Mouse (Mus musculus): Measurements from ENCODE around the gene Acvr1. TPM values are rescaled to one million over a fixed set of nuclear protein-coding genes. Genes with fewer than 3 reads are reported as not detected.

Gene Acvr1
- polyA plus RNA-seq, 1 experiment from 2014 or later = 9.2 TPM

- Histone ChIP-seq H3K4me2 (no peak overlapping the region), H3K9me3 (no peaks in the 10 kb centered on the region), H3K4me3 (no peak overlapping the region), H3K9ac (no peak overlapping the region), H3K4me1 (0 out of 2 replicates have a peak, but pooled peaks cover 3% of the 10 kb centered on the region), H3K27ac (replicated peaks) (peak overlapping the region; percentile 20; the same call in 1 of the 2 replicates), H3K27me3 (replicated peaks) (no peaks in the 10 kb centered on the region), H3K36me3 (peaks cover 53% of the 10 kb centered on the region)
- no peak for ATAC-seq (ENCODE audit: extremely low read depth, insufficient number of reproducible peaks, low FRiP score, low TSS enrichment)
- 88% methylated on average over 13 of the region's 13 CpGs for WGBS
These were observed 131.4 kb downstream of the Acvr1 start for GRCm38 (mm10) chr2:58435507-58435906.

- Histone ChIP-seq H3K27me3 (replicated peaks) (no peaks in the 10 kb centered on the region), H3K27ac (replicated peaks) (no peak overlapping the region), H3K4me2 (no peak overlapping the region), H3K4me1 (0 out of 2 replicates have a peak, but pooled peaks cover 3% of the 10 kb centered on the region), H3K36me3 (peaks cover 46% of the 10 kb centered on the region), H3K9ac (no peak overlapping the region), H3K4me3 (no peak overlapping the region), H3K9me3 (no peaks in the 10 kb centered on the region)
- ATAC-seq (ENCODE audit: extremely low read depth, insufficient number of reproducible peaks, low FRiP score, low TSS enrichment) = no peak
- 70% methylated on average over 2 of the region's 2 CpGs for WGBS
These were observed 132.5 kb downstream of the Acvr1 start for GRCm38 (mm10) chr2:58434438-58434837.

GRCm38 (mm10) chr2:58433317-58433716 lies 133.6 kb downstream of the Acvr1 start:
- H3K4me2 ChIP-seq = no peak overlapping the region
- H3K9me3 ChIP-seq = no peaks in the 10 kb centered on the region
- WGBS = 86% methylated on average over 2 of the region's 2 CpGs
- peaks cover 37% of the 10 kb centered on the region for H3K36me3 ChIP-seq
- H3K9ac ChIP-seq = no peak overlapping the region
- no peak for ATAC-seq (ENCODE audit: extremely low read depth, insufficient number of reproducible peaks, low FRiP score, low TSS enrichment)
- H3K27me3 ChIP-seq (replicated peaks) = no peaks in the 10 kb centered on the region
- no peak overlapping the region for H3K4me3 ChIP-seq
- H3K27ac ChIP-seq (replicated peaks) = no peak overlapping the region
- H3K4me1 ChIP-seq = 0 out of 2 replicates have a peak, but pooled peaks cover 3% of the 10 kb centered on the region

GRCm38 (mm10) chr2:58432211-58432610 lies 134.7 kb downstream of the Acvr1 start:
- ATAC-seq (ENCODE audit: extremely low read depth, insufficient number of reproducible peaks, low FRiP score, low TSS enrichment) = no peak
- no peaks in the 10 kb centered on the region for H3K27me3 ChIP-seq (replicated peaks)
- no peak overlapping the region for H3K4me2 ChIP-seq
- H3K36me3 ChIP-seq = peaks cover 40% of the 10 kb centered on the region
- H3K4me3 ChIP-seq = no peak overlapping the region
- H3K9me3 ChIP-seq = no peaks in the 10 kb centered on the region
- no peak overlapping the region for H3K9ac ChIP-seq
- no peak overlapping the region for H3K27ac ChIP-seq (replicated peaks)
- H3K4me1 ChIP-seq = 0 out of 2 replicates have a peak, but pooled peaks cover 3% of the 10 kb centered on the region
- WGBS = 89% methylated on average over 7 of the region's 7 CpGs

- no peak for ATAC-seq (ENCODE audit: extremely low read depth, insufficient number of reproducible peaks, low FRiP score, low TSS enrichment)
- WGBS = 86% methylated on average over 13 of the region's 13 CpGs
These were observed 141.4 kb downstream of the Acvr1 start for GRCm38 (mm10) chr2:58425436-58426004.

GRCm38 (mm10) chr2:58423319-58423718 lies 143.6 kb downstream of the Acvr1 start:
- no peak overlapping the region for H3K4me3 ChIP-seq
- H3K9me3 ChIP-seq = no peaks in the 10 kb centered on the region
- no peak overlapping the region for H3K4me2 ChIP-seq
- no peaks in the 10 kb centered on the region for H3K27me3 ChIP-seq (replicated peaks)
- no peak overlapping the region for H3K9ac ChIP-seq
- H3K36me3 ChIP-seq = peaks cover 27% of the 10 kb centered on the region
- WGBS = 56% methylated on average over 5 of the region's 5 CpGs
- ATAC-seq (ENCODE audit: extremely low read depth, insufficient number of reproducible peaks, low FRiP score, low TSS enrichment) = no peak
- no peaks in the 10 kb centered on the region for H3K4me1 ChIP-seq
- no peak overlapping the region for H3K27ac ChIP-seq (replicated peaks)

More at GRCm38 (mm10) chr2:58425436-58426004, 141.4 kb downstream of the Acvr1 start:
- H3K9me3 ChIP-seq = no peaks in the 10 kb centered on the region
- H3K4me1 ChIP-seq = no peaks in the 10 kb centered on the region
- no peak overlapping the region for H3K27ac ChIP-seq (replicated peaks)
- H3K4me3 ChIP-seq = no peak overlapping the region
- no peak overlapping the region for H3K4me2 ChIP-seq
- no peak overlapping the region for H3K9ac ChIP-seq
- peaks cover 17% of the 10 kb centered on the region for H3K36me3 ChIP-seq
- no peaks in the 10 kb centered on the region for H3K27me3 ChIP-seq (replicated peaks)

- H3K4me3 ChIP-seq = no peak overlapping the region
- ATAC-seq (ENCODE audit: extremely low read depth, insufficient number of reproducible peaks, low FRiP score, low TSS enrichment) = no peak
- H3K9ac ChIP-seq = no peak overlapping the region
- WGBS = 75% methylated on average over 8 of the region's 8 CpGs
- no peak overlapping the region for H3K27ac ChIP-seq (replicated peaks)
- H3K36me3 ChIP-seq = 0 out of 2 replicates have a peak, but pooled peaks cover 15% of the 10 kb centered on the region
- no peak overlapping the region for H3K4me2 ChIP-seq
- H3K27me3 ChIP-seq (replicated peaks) = no peaks in the 10 kb centered on the region
- no peaks in the 10 kb centered on the region for H3K9me3 ChIP-seq
- H3K4me1 ChIP-seq = no peaks in the 10 kb centered on the region
These were observed 147.4 kb downstream of the Acvr1 start for GRCm38 (mm10) chr2:58419571-58419970.

GRCm38 (mm10) chr2:58418109-58418508 lies 148.8 kb downstream of the Acvr1 start:
- 75% methylated on average over 1 of the region's 1 CpGs for WGBS
- Histone ChIP-seq H3K4me2 (no peak overlapping the region), H3K27ac (replicated peaks) (no peak overlapping the region), H3K4me3 (no peak overlapping the region), H3K36me3 (0 out of 2 replicates have a peak, but pooled peaks cover 15% of the 10 kb centered on the region), H3K27me3 (replicated peaks) (no peaks in the 10 kb centered on the region), H3K9me3 (no peaks in the 10 kb centered on the region), H3K9ac (no peak overlapping the region), H3K4me1 (no peaks in the 10 kb centered on the region)
- no peak for ATAC-seq (ENCODE audit: extremely low read depth, insufficient number of reproducible peaks, low FRiP score, low TSS enrichment)

GRCm38 (mm10) chr2:58417684-58418083 lies 149.3 kb downstream of the Acvr1 start:
- Histone ChIP-seq H3K4me3 (no peak overlapping the region), H3K36me3 (0 out of 2 replicates have a peak, but pooled peaks cover 15% of the 10 kb centered on the region), H3K4me2 (no peak overlapping the region), H3K4me1 (no peaks in the 10 kb centered on the region), H3K9me3 (no peaks in the 10 kb centered on the region), H3K9ac (no peak overlapping the region), H3K27me3 (replicated peaks) (no peaks in the 10 kb centered on the region), H3K27ac (replicated peaks) (no peak overlapping the region)
- 75% methylated on average over 9 of the region's 9 CpGs for WGBS
- no peak for ATAC-seq (ENCODE audit: extremely low read depth, insufficient number of reproducible peaks, low FRiP score, low TSS enrichment)

GRCm38 (mm10) chr2:58415037-58415436 lies 151.9 kb downstream of the Acvr1 start:
- H3K27ac ChIP-seq (replicated peaks) = no peak overlapping the region
- no peaks in the 10 kb centered on the region for H3K27me3 ChIP-seq (replicated peaks)
- no peaks in the 10 kb centered on the region for H3K9me3 ChIP-seq
- no peak overlapping the region for H3K4me2 ChIP-seq
- no peak for ATAC-seq (ENCODE audit: extremely low read depth, insufficient number of reproducible peaks, low FRiP score, low TSS enrichment)
- H3K9ac ChIP-seq = no peak overlapping the region
- no peaks in the 10 kb centered on the region for H3K4me1 ChIP-seq
- H3K36me3 ChIP-seq = 0 out of 2 replicates have a peak, but pooled peaks cover 10% of the 10 kb centered on the region
- no peak overlapping the region for H3K4me3 ChIP-seq

GRCm38 (mm10) chr2:58408926-58409634 lies 157.9 kb downstream of the Acvr1 start:
- ATAC-seq (ENCODE audit: extremely low read depth, insufficient number of reproducible peaks, low FRiP score, low TSS enrichment) = no peak
- H3K4me2 ChIP-seq = no peak overlapping the region
- H3K4me1 ChIP-seq = no peaks in the 10 kb centered on the region
- no peaks in the 10 kb centered on the region for H3K27me3 ChIP-seq (replicated peaks)
- WGBS = 67% methylated on average over 5 of the region's 5 CpGs
- peaks cover 7% of the 10 kb centered on the region; the same call in 1 of the 2 replicates for H3K9me3 ChIP-seq
- no peak overlapping the region for H3K9ac ChIP-seq
- H3K27ac ChIP-seq (replicated peaks) = no peak overlapping the region
- no peaks in the 10 kb centered on the region for H3K36me3 ChIP-seq
- H3K4me3 ChIP-seq = no peak overlapping the region

Measured in heart, embryonic 13.5 days (tissue).